Mouse (Mus musculus) T-helper 2 cell (primary cell): ENCODE data around the gene Ereg.

ENCODE experiments used
- in situ Hi-C: fragments of 300-600 bp; cut with MboI, MseI; formaldehyde crosslinking; loops from one replicate; pipeline ENCODE4 v1.15.1; 2025; ENCODE audit warnings: high pct_unique_total_duplicates

Gene Ereg

GRCm38 (mm10) chr5:91074450-91074950 is at the start of gene Ereg:
Gene Ereg, plus strand, starts transcription at chr5:91074622.
- in situ Hi-C loops: no loop called here

GRCm38 (mm10) chr5:91027164-91027563 is 47.3 kb upstream of the Ereg start, which contains the start of gene Epgn:
Gene Epgn, plus strand, starts transcription at chr5:91027464.
- in situ Hi-C loops: no loop called here

DNA sequence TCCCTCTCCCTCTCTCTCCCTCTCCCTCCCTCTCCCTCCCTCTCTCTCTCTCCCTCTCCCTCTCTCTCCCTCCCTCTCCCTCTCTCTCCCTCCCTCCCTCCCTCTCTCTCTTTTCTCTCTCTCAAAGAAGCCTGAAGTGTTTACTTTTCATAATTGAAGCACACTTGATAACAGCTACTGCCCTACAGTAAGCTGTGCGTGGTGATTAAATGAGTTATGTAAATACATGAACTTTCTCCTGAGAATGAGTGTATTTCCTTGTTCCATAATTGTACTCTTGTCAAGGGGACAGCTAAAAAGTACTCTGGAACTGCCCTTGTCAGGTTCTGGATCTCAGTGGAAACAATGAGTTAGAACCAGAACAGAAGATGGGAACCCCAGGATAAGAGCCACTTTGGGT is 46.6 kb upstream of the Ereg start:
- in situ Hi-C loops: no loop called here

GRCm38 (mm10) chr5:91030629-91031028 is 43.8 kb upstream of the Ereg start:
- in situ Hi-C loops: loop anchor here (10.0 kb wide), 1 partner anchor 534 kb away; no protein-coding TSS in a partner anchor

- in situ Hi-C loops: loop anchor here (10.0 kb wide), 1 partner anchor 529 kb away; no protein-coding TSS in a partner anchor
Observed at GRCm38 (mm10) chr5:91035341-91035740, 39.1 kb upstream of the Ereg start.

DNA sequence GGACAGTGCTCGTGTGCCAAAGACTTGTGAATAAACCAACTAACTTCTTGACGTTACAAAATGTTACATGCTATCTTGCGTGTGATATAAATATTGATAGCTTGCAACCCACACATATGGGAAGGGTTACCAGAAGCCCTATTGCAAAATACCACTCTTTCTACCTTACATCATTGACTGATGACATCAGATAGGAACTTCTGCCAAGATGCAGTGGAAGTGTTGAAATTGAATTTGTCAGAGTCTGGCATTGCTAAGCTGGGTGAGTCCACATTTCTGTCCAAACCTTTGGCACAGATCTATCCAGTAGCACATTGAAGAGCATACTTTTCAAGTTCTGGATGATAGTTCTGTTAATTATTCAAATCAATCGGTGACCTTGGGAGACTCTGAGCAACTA is 37.8 kb upstream of the Ereg start:
- in situ Hi-C loops: loop anchor here (10.0 kb wide), 1 partner anchor 528 kb away; no protein-coding TSS in a partner anchor

DNA sequence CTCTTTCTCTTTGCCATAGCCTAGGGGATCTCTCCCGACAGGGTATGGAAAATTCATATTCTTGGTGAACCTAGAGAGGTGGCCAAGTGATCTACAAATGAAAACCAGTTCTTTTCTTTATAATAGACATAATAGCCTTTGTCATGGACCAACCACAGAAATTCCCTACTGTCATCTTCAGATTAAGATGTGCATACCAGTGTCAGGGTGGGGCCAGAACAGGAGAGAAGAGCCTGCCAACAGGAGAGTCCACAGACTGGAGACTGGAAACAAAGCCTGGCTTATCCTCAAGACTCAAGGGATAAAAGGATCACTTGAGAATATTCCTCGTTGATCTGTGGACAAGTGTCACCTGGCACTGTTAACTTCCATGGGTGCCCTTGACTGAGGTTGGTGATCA is 36.7 kb upstream of the Ereg start:
- in situ Hi-C loops: loop anchor here (10.0 kb wide), 1 partner anchor 527 kb away; no protein-coding TSS in a partner anchor

DNA sequence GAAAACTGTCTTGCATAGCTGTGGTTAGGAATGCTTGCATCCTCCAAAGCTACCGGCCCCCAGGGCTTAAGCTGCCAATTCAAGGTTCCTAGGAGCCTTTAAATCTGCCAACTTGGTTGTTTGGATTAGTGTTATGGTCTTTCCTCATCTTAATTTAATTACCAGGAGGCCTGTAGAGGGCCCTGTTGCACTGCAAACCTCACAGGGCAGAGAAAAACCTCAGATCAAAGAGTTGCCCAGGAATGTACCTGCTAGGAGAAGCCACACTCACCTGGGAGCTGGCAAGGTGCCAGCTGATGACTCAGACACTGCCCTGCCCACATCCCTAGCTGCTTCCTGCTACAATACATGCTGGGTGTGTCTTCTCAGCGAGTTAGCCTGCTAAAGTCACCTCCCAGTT is 35.9 kb upstream of the Ereg start:
- in situ Hi-C loops: loop anchor here (10.0 kb wide), 1 partner anchor 526 kb away; no protein-coding TSS in a partner anchor

- in situ Hi-C loops: loop anchor here (10.0 kb wide), 1 partner anchor 526 kb away; no protein-coding TSS in a partner anchor
Observed at GRCm38 (mm10) chr5:91038963-91039362, 35.5 kb upstream of the Ereg start.

GRCm38 (mm10) chr5:91047987-91048386 is 26.4 kb upstream of the Ereg start:
- in situ Hi-C loops: no loop called here

DNA sequence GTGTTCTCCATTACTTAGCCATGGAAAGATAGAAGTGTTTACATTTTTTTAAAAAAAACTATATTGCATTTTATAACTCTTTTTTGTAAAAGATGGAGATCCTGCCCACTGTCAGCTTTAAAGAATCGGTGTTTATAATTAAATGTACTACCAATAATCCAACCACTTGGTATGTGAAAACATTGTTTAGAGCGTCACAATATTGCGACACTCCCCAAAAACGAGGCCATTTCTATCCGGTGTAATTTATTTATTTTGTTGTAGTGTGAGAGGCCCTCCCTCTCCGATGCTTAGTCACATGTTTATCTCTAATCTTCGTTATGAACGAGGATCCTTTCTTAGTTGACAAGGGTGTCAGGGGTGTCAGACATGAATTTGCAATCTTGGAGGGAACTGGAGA is 26.0 kb upstream of the Ereg start:
- in situ Hi-C loops: no loop called here

DNA sequence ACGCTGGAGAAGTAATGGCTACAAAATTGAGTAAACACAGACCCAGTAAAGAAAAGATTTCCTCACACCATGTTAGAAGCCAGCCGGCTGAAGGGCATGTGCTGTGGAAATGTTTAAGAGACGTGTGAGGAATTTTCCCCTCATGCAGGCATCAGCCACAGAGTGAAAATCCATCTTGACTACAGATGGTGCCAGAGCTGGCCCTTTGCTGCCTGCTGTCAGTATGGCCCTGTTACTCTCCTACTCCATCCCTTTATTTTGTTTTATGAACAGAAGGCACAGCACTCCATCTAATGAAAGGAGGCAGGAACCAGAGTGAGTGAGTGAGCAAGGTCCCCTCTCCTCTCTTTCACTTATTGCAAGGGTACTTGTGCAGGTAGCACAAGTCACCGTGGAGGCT is 2.1 kb upstream of the Ereg start:
- in situ Hi-C loops: no loop called here

DNA sequence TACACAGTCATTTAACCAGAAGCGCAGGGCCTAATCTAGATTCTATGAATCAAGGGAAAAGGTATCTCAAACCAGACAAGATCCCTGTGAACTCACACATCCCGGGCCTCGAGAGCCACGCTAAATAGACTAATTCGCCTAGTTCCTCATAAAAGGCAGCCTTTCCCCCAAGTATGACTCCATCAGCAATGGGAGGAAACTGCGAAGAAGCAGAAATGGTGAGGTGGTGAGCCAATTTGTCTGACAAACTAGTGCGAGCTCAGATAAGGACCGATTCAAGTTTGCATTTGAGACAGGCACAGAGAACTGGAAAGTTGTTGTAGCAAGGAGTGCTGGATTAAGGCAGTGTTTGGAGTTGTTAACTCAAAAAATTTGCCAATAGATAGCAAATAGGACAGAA is 796 bp upstream of the Ereg start:
- in situ Hi-C loops: no loop called here

GRCm38 (mm10) chr5:91074026-91074425 is 396 bp upstream of the Ereg start:
- in situ Hi-C loops: no loop called here

GRCm38 (mm10) chr5:91075021-91075420 is 599 bp downstream of the Ereg start:
- in situ Hi-C loops: no loop called here

GRCm38 (mm10) chr5:91083016-91083415 is 8.6 kb downstream of the Ereg start:
- in situ Hi-C loops: no loop called here

GRCm38 (mm10) chr5:91085291-91085690 is 10.9 kb downstream of the Ereg start:
- in situ Hi-C loops: no loop called here

DNA sequence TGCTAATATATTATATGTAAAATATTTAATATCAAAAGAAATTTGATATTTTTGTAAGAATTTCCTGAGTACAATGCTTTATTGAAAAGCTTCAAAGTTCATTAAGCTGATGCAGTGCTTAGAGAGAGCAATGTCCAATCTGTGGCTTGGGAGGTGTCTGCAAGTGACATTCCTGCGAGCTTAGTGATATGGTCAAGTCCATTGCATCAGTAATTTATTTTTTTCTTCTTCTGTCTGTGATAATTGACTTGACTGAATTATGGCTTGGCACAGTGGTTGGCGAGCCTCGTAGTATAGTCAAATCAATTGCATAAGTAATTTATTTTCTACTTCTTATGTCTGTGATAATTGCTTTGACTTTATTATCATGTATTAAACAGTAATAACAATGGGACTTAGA is 15.9 kb downstream of the Ereg start:
- in situ Hi-C loops: no loop called here

DNA sequence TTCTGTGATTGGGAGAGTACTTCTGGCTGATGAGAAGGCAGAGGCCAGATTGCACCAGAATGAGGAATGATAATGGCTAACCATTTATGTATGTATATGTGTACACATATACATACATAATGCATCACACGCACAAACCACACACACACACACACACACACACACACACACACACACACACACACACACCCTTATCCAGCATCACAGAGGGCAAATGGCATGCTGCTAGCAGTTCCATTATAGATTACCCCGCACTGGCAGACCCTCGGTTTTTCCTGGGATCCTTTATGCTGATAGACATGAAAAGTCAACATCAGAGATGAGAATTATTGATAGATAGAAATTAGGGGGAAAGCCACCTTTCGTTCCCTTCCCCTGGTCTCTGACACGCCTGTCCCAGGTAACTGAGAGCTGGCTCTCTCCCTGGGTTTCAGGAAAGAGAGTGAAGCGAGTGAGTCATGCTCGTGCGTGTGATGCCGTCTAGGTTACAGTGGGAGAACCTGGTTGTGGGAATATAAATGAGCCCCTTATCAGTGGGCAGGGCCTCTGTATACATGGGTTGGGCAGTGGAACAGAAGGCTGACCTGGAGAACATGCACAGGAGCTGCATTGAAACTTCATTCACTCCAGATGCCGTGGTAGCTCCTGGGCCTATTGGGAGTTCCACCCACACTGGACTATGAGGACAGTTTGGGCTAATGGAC is 23.6 kb downstream of the Ereg start:
- in situ Hi-C loops: no loop called here

DNA sequence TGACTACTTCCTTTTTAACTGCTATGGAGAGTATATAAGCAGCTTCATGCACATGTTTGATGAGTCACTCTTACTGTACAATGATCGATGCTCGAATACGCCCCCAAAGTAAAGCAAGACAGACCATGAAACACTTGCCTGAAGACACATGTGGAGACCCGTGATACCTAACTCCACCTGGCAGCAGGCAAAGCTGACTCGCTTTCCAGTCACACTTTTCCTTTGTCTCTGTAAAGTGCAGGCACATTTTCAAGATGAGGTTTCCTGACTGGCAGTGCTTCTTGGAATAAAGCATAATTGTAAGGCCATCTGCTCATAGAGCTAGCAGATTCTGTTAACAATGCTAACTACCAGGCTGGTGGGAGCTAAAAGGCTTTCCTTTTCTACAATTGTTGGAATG is 27.3 kb downstream of the Ereg start:
- in situ Hi-C loops: no loop called here

DNA sequence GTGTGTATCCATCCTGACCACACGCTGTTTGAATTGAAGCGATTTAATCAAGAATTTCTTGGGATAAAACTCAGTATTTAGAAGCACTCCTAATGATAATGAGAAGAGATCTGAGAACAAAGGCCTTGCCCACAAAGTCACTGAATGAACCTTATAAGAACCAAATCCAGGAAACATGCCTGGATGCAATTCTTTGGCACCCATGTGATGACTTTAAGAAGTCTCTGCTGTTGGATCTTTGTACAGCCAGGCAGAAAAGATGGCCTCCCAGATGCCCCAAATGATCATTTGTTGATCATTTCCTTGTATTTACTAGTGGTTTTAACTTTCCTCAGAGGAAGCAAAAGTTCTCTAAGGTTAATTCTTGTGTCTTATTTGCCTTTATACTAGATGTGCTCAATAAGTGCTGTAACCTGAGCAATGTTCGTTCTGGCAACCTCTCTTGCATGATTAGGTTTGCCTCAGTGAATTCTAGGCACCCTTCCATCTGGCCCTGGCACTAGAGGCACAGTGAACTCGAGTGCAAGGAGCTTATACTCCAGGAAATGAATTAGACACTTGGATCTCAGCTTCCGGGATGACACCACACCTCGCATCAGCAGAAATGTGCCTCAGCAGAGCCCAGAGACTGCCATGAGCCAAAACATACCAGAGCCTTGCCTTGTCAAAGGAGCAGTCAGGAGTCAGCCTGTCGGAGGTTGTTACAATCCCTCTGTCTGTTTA is 29.7 kb downstream of the Ereg start:
- in situ Hi-C loops: no loop called here

DNA sequence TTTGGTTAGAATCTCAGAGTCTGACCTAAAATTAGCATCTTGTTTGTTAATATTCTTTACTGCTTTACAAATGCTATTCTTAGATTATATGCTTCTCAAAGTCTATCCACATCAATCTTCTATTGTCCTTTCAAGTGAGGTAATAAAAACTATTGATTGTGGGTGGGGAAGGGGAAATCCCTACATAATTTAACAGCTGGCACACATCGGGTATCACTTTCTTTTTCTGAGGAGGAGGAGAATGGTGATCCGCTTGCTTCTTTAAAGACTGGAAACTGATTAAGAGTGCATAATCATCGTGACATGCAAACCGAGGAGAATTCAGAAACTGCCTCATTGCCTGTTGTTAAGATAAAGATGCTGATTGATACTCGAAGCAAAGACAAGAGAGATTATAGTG is 31.8 kb downstream of the Ereg start:
- in situ Hi-C loops: no loop called here
